Mouse (Mus musculus) CH12.LX (cell line): ENCODE measurements at regions not wholly inside any gene's neighbourhood (a gene's known extent, or its start where the extent isn't known, plus 50 kb on each side); places are given as distances from the start of the nearest gene placed in this dataset.

Experiments used
- DNase-seq: peaks from one replicate; pipeline ENCODE4 v3.0.0-alpha.2; 2013; ENCODE audit errors: extremely low read depth
- H3K27ac ChIP-seq: 2 replicates; pipeline ENCODE4 v1.5.1; 2012; ENCODE audit warnings: low read depth, mild to moderate bottlenecking, control low read depth, moderate library complexity; ENCODE audit not compliant: insufficient read depth
- H3K27me3 ChIP-seq: replicated peaks from 2 replicates; pipeline ENCODE3; 2012; ENCODE audit warnings: inconsistent platforms
- H3K36me3 ChIP-seq, 2 experiments: replicated peaks in 1 of 2; 2 replicates each; pipeline versions ENCODE3 to v1.6.1; 2012; ENCODE audit warnings: inconsistent platforms in 1 of 2, low read length in 1 of 2, mild to moderate bottlenecking in 1 of 2, mixed read lengths in 1 of 2, moderate library complexity in 1 of 2; ENCODE audit not compliant: control insufficient read depth in 1 of 2, insufficient read depth in 1 of 2
- H3K4me1 ChIP-seq, 2 experiments: 2 replicates each; pipeline ENCODE4 v1.6.1; 2012; ENCODE audit warnings: inconsistent platforms in 1 of 2, moderate library complexity in 1 of 2; ENCODE audit not compliant: insufficient read depth in 2 of 2, control insufficient read depth in 1 of 2
- H3K4me2 ChIP-seq: 2 replicates; pipeline ENCODE4 v1.6.1; 2012; ENCODE audit warnings: low read depth, mild to moderate bottlenecking, control low read depth; ENCODE audit not compliant: poor library complexity, insufficient read depth, severe bottlenecking
- H3K4me3 ChIP-seq, 3 experiments: fragments of 150-350 bp in 1 of 3; sonication (generic) in 1 of 3; replicated peaks in 1 of 3; 2 replicates each; pipeline versions ENCODE3 to v1.5.1; 2011 to 2012; ENCODE audit warnings: low read depth in 2 of 3, low read length in 2 of 3, mild to moderate bottlenecking in 2 of 3, moderate library complexity in 2 of 3, control low read depth in 1 of 3, improper control_type of control experiment in 1 of 3, inconsistent platforms in 1 of 3, mixed read lengths in 1 of 3; ENCODE audit not compliant: poor library complexity in 1 of 3
- H3K79me2 ChIP-seq: replicated peaks from 2 replicates; pipeline ENCODE4 v1.6.1; 2012; ENCODE audit warnings: mild to moderate bottlenecking, moderate library complexity; ENCODE audit not compliant: control insufficient read depth, poor library complexity, insufficient read depth, severe bottlenecking; ENCODE audit errors: extremely low read depth
- H3K9ac ChIP-seq: 2 replicates; pipeline ENCODE4 v1.6.1; 2012; ENCODE audit warnings: low read depth, mild to moderate bottlenecking, control low read depth, moderate library complexity; ENCODE audit not compliant: insufficient read depth
- H3K9me3 ChIP-seq: replicated peaks from 2 replicates; pipeline ENCODE3; 2012; ENCODE audit warnings: low read length, inconsistent platforms, mixed read lengths
- BHLHE40 ChIP-seq: IDR thresholded peaks from 2 replicates; pipeline ENCODE4 v1.6.1; 2011; ENCODE audit warnings: mild to moderate bottlenecking, low read depth, low read length, improper control_type of control experiment
- CHD1 ChIP-seq: IDR thresholded peaks from 2 replicates; pipeline ENCODE4 v1.6.1; 2012; ENCODE audit warnings: low read depth, low read length, improper control_type of control experiment, inconsistent platforms
- CHD2 ChIP-seq: IDR thresholded peaks from 2 replicates; pipeline ENCODE4 v1.6.1; 2011; ENCODE audit warnings: low read length, improper control_type of control experiment
- CTCF ChIP-seq, 2 experiments: IDR thresholded peaks in 1 of 2; conservative IDR thresholded peaks in 1 of 2; 2 replicates each; pipeline ENCODE4 v1.5.1; 2011 to 2012; ENCODE audit warnings: low read depth in 2 of 2, low read length in 2 of 2, improper control_type of control experiment in 1 of 2, inconsistent platforms in 1 of 2, mild to moderate bottlenecking in 1 of 2, moderate library complexity in 1 of 2
- E2F4 ChIP-seq: IDR thresholded peaks from 2 replicates; pipeline ENCODE4 v1.6.1; 2011; ENCODE audit warnings: low read depth, low read length, improper control_type of control experiment; ENCODE audit not compliant: insufficient replicate concordance
- ELF1 ChIP-seq: IDR thresholded peaks from 2 replicates; pipeline ENCODE4 v1.6.1; 2014; ENCODE audit warnings: low read depth, mild to moderate bottlenecking, inconsistent platforms, low read length, improper control_type of control experiment
- IRF4 ChIP-seq: IDR thresholded peaks from 2 replicates; pipeline ENCODE4 v1.6.1; 2014; ENCODE audit warnings: low read depth, mild to moderate bottlenecking, inconsistent platforms, low read length, improper control_type of control experiment
- JUND ChIP-seq: conservative IDR thresholded peaks from 2 replicates; pipeline ENCODE4 v1.6.1; 2011; ENCODE audit warnings: low read depth, low read length, improper control_type of control experiment
- KAT2A ChIP-seq: IDR thresholded peaks from 2 replicates; pipeline ENCODE4 v1.6.1; 2012; ENCODE audit warnings: low read length, improper control_type of control experiment, inconsistent platforms; ENCODE audit not compliant: insufficient replicate concordance
- MAZ ChIP-seq: IDR thresholded peaks from 2 replicates; pipeline ENCODE4 v1.6.1; 2012; ENCODE audit warnings: low read depth, mild to moderate bottlenecking, inconsistent platforms, low read length, improper control_type of control experiment, moderate library complexity
- MEF2A ChIP-seq: IDR thresholded peaks from 2 replicates; pipeline ENCODE4 v1.6.1; 2014; ENCODE audit warnings: low read depth, mild to moderate bottlenecking, inconsistent platforms, low read length, improper control_type of control experiment, borderline replicate concordance
- MYC ChIP-seq: IDR thresholded peaks from 2 replicates; pipeline ENCODE4 v1.6.1; 2011; ENCODE audit warnings: low read depth, mild to moderate bottlenecking, improper control_type of control experiment, low read length
- NELFE ChIP-seq: IDR thresholded peaks from 2 replicates; pipeline ENCODE4 v1.6.1; 2011; ENCODE audit warnings: low read depth, low read length, improper control_type of control experiment
- RAD21 ChIP-seq: IDR thresholded peaks from 2 replicates; pipeline ENCODE4 v1.6.1; 2011; ENCODE audit warnings: low read depth, mild to moderate bottlenecking, low read length, improper control_type of control experiment, moderate library complexity
- RCOR1 ChIP-seq: conservative IDR thresholded peaks from 2 replicates; pipeline ENCODE4 v1.6.1; 2012; ENCODE audit warnings: low read depth, mild to moderate bottlenecking, inconsistent platforms, low read length, improper control_type of control experiment
- UBTF ChIP-seq: IDR thresholded peaks from 2 replicates; pipeline ENCODE4 v1.6.1; 2012; ENCODE audit warnings: low read depth, mild to moderate bottlenecking, inconsistent platforms, low read length, improper control_type of control experiment, moderate library complexity
- ZC3H11A ChIP-seq: IDR thresholded peaks from 2 replicates; pipeline ENCODE4 v1.6.1; 2012; ENCODE audit warnings: low read depth, mild to moderate bottlenecking, inconsistent platforms, low read length, improper control_type of control experiment
- ZKSCAN1 ChIP-seq: IDR thresholded peaks from 2 replicates; pipeline ENCODE4 v1.6.1; 2012; ENCODE audit warnings: low read depth, inconsistent platforms, low read length, improper control_type of control experiment, borderline replicate concordance
- ZMIZ1 ChIP-seq: IDR thresholded peaks from 2 replicates; pipeline ENCODE4 v1.6.1; 2012; ENCODE audit warnings: low read depth, mild to moderate bottlenecking, inconsistent platforms, low read length, improper control_type of control experiment
- ZNF384 ChIP-seq: IDR thresholded peaks from 2 replicates; pipeline ENCODE4 v1.6.1; 2012; ENCODE audit warnings: low read depth, low read length, improper control_type of control experiment, inconsistent platforms
- dilution Hi-C: fragments of 300-500 bp; cut with MboI; formaldehyde crosslinking; loops from 2 replicates; pipeline ENCODE4 v1.14.3; 2020; ENCODE audit warnings: low sequenced_read_pairs; ENCODE audit not compliant: extremely low pct_unique_long_range_greater_than_20kb, extremely low pct_ligation_motif_present
- in situ Hi-C: fragments of 300-500 bp; cut with MboI; formaldehyde crosslinking; loops from 3 replicates; pipeline ENCODE4 v1.14.3; 2019; ENCODE audit warnings: low sequenced_read_pairs, low pct_ligation_motif_present, low pct_unique_long_range_greater_than_20kb, mixed read lengths

GRCm38 (mm10) chr5:142341026-142341432 lies 60.3 kb upstream of the Foxk1 start:
- Histone ChIP-seq H3K79me2 (no peaks in the 10 kb centered on the region), H3K4me2 (no peak overlapping the region), H3K27me3 (peaks cover 23% of the 10 kb centered on the region), H3K36me3 (no peaks in the 10 kb centered on the region), H3K27ac (no peak overlapping the region), H3K9ac (no peak overlapping the region), H3K4me1 (no peaks in the 10 kb centered on the region), H3K4me3 (no peak overlapping the region), H3K9me3 (peaks cover 3% of the 10 kb centered on the region)
- DNase-seq = no peak
- dilution Hi-C loops (no loop called here), in situ Hi-C loops (no loop called here)
- TF ChIP-seq CTCF (conservative IDR thresholded peaks at IDR 0.05 in 1 of 2, IDR thresholded peaks at IDR 0.05 in 1 of 2; ENCODE audit: low read depth in 2 of 2, low read length in 2 of 2) (no peak), BHLHE40 (no peak), E2F4 (no peak), RCOR1 (no peak), CHD2 (no peak), ZKSCAN1 (no peak), RAD21 (no peak), ZC3H11A (no peak), JUND (no peak), ZMIZ1 (no peak), IRF4 (no peak), UBTF (no peak), MAZ (no peak), MYC (no peak), ELF1 (no peak), KAT2A (no peak), MEF2A (no peak), ZNF384 (no peak)

- in situ Hi-C loops (no loop called here), dilution Hi-C loops (no loop called here)
- H3K79me2 ChIP-seq = no peaks in the 10 kb centered on the region
- no peaks in the 10 kb centered on the region for H3K36me3 ChIP-seq
- H3K9ac ChIP-seq = no peak overlapping the region
- TF ChIP-seq NELFE (no peak), CHD1 (no peak), JUND (no peak), ZNF384 (no peak), RCOR1 (no peak)
- no peak overlapping the region for H3K27ac ChIP-seq
- peaks cover 32% of the 10 kb centered on the region for H3K27me3 ChIP-seq
- no peaks in the 10 kb centered on the region for H3K4me1 ChIP-seq
- DNase-seq = no peak
- H3K4me3 ChIP-seq = no peak overlapping the region
- peaks cover 15% of the 10 kb centered on the region for H3K9me3 ChIP-seq
- H3K4me2 ChIP-seq = no peak overlapping the region
Measured at GRCm38 (mm10) chr5:142346454-142346853, 54.8 kb upstream of the Foxk1 start.
